Mouse (Mus musculus): ENCODE results near the gene Olfr1357. TPM values are rescaled to one million over a fixed set of nuclear protein-coding genes. Genes with fewer than 3 reads are reported as not detected.
"Not testable (repeated sequence)": the region's sequence is repeated elsewhere in the genome, so short reads cannot be mapped to it uniquely, and the experiment has no call there.

Olfr1357 gene
- total RNA-seq (2014; rRNA removed) (not detected in 2 replicates), polyA plus RNA-seq (2015; fragmentation: Nextera tagmentation; extraction: Ambion mirVana) (not detected in 2 replicates)

DNA sequence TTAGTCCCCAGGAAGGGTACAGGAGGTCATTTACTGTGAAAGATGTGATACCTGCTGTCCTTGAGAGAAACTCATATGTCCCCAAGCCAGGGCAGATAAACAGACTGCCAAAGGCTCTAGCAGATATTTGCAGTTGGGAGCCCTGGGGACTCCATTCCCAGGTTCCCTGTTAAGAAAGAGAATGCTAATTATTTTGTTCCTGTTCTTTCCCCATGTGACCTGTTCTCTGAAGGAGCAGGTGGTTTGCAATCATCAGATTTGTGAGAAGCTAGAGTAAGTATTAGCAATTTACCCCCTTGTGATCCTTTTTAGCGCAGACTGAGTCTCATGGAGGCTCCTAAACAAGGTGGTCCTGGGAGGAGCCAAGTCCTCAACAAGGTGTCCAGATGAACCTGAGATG is at the start of gene Olfr1357:
Gene Olfr1357 (minus strand): TSS at position 101 of the 400 bp plus-strand sequence.
- TF ChIP-seq CTCF (IDR thresholded peaks at IDR 0.05): no peak
- WGBS: 97% methylated on average over 1 of the region's 1 CpGs
- H3K36me3 ChIP-seq (ENCODE audit: insufficient read depth, low read length): no peaks in the 10 kb centered on the region
- H3K27ac ChIP-seq (ENCODE audit: low read depth, low read length): no peak within 1 kb of the TSS
- ATAC-seq (ENCODE audit: low FRiP score) (no peak), DNase-seq (ENCODE audit: low spot score) (no peak)
- H3K9ac ChIP-seq (replicated peaks; ENCODE audit: low read length, poor library complexity, severe bottlenecking): no peak within 1 kb of the TSS
- H3K4me2 ChIP-seq (ENCODE audit: low read depth, low read length, poor library complexity, severe bottlenecking): no peak within 1 kb of the TSS
- no peak within 1 kb of the TSS for H3K4me3 ChIP-seq (ENCODE audit: low read depth, low read length)
- no peaks in the 10 kb centered on the region for H3K9me3 ChIP-seq (ENCODE audit: low read length)
- H3K27me3 ChIP-seq (ENCODE audit: insufficient read depth, low read length): no peaks in the 10 kb centered on the region
- no peaks in the 10 kb centered on the region for H3K4me1 ChIP-seq (ENCODE audit: insufficient read depth, low read length)

DNA sequence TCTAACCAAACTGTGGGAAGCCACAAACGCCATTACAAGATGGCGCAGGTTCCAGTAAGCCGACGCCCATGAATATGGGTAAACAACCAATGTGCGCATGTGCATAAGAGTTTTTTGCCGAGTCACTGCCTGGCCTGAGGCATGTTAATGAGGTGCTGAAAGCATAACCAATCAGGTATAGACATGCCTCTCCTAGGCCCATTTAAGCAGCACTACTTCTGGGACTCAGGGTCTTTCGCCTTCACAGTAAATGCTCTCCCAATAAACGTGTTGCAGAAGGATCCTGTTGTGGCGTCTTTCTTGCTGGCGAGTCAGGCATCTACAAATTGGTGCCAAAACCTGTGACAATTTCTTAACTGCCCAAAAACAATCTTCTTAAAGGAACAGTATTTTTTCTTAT is 48.8 kb upstream of the Olfr1357 start:
- not testable (repeated sequence) for DNase-seq (ENCODE audit: low spot score); H3K4me3 ChIP-seq (ENCODE audit: low read depth, low read length); H3K27me3 ChIP-seq (ENCODE audit: insufficient read depth, low read length); H3K9ac ChIP-seq (replicated peaks; ENCODE audit: low read length, poor library complexity, severe bottlenecking); H3K4me1 ChIP-seq (ENCODE audit: insufficient read depth, low read length); ATAC-seq (ENCODE audit: low FRiP score); H3K27ac ChIP-seq (ENCODE audit: low read depth, low read length); H3K9me3 ChIP-seq (ENCODE audit: low read length); H3K36me3 ChIP-seq (ENCODE audit: insufficient read depth, low read length); H3K4me2 ChIP-seq (ENCODE audit: low read depth, low read length, poor library complexity, severe bottlenecking)
- 94% methylated on average over 10 of the region's 10 CpGs for WGBS

DNA sequence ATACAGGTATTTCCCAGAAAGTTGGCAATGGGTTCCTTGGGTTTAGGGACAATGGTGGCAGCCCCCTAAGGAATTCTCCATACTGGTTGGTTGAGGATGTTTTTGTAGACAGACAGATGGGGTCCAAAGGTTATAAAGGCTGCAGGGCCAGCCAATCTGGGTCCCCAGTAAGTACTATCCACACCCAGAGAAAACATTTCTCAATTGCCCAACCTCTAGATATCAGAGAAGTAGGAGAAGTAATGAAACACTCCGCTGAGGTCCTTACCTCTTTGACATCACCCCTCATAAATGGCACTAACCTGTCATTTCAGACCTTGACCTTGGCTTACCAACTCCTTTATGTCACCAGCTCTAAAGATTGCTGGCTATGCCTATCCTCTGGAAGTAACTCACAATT is 46.7 kb upstream of the Olfr1357 start:
- no peak for TF ChIP-seq CTCF (IDR thresholded peaks at IDR 0.05)
- Histone ChIP-seq H3K27me3 (ENCODE audit: insufficient read depth, low read length) (no peaks in the 10 kb centered on the region), H3K9ac (replicated peaks; ENCODE audit: low read length, poor library complexity, severe bottlenecking) (no peak overlapping the region), H3K9me3 (ENCODE audit: low read length) (no peaks in the 10 kb centered on the region), H3K36me3 (ENCODE audit: insufficient read depth, low read length) (no peaks in the 10 kb centered on the region), H3K4me1 (ENCODE audit: insufficient read depth, low read length) (no peaks in the 10 kb centered on the region), H3K27ac (ENCODE audit: low read depth, low read length) (no peak overlapping the region), H3K4me3 (ENCODE audit: low read depth, low read length) (no peak overlapping the region), H3K4me2 (ENCODE audit: low read depth, low read length, poor library complexity, severe bottlenecking) (no peak overlapping the region)
- no peak for ATAC-seq (ENCODE audit: low FRiP score)
- WGBS: 91% methylated on average over 1 of the region's 1 CpGs
- no peak for DNase-seq (ENCODE audit: low spot score)

DNA sequence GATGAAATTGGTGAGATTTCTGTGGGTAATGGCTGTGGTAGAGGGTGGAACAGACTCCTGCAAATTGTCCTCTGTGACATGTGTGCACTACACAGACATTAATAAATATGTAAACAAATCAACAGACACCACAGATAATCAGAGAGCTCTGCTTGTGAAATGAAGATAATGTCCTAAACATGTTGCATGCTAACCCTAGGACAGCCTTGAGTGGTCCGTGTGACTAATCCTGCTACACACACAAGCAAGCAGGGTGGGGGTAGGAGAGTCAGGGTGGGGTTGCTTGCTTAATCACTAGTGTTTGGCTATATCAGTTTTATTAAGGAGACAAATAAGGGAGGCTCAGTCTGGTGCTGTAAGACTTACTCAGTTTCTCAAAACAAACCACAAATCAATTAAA is 43.3 kb upstream of the Olfr1357 start:
- H3K27ac ChIP-seq (ENCODE audit: low read depth, low read length): no peak overlapping the region
- H3K9ac ChIP-seq (replicated peaks; ENCODE audit: low read length, poor library complexity, severe bottlenecking): no peak overlapping the region
- no peak overlapping the region for H3K4me3 ChIP-seq (ENCODE audit: low read depth, low read length)
- TF ChIP-seq CTCF (IDR thresholded peaks at IDR 0.05): no peak
- no peaks in the 10 kb centered on the region for H3K36me3 ChIP-seq (ENCODE audit: insufficient read depth, low read length)
- H3K27me3 ChIP-seq (ENCODE audit: insufficient read depth, low read length): no peaks in the 10 kb centered on the region
- ATAC-seq (ENCODE audit: low FRiP score) (no peak), DNase-seq (ENCODE audit: low spot score) (no peak)
- no peak overlapping the region for H3K4me2 ChIP-seq (ENCODE audit: low read depth, low read length, poor library complexity, severe bottlenecking)
- 88% methylated on average over 1 of the region's 1 CpGs for WGBS
- no peaks in the 10 kb centered on the region for H3K9me3 ChIP-seq (ENCODE audit: low read length)
- H3K4me1 ChIP-seq (ENCODE audit: insufficient read depth, low read length): no peaks in the 10 kb centered on the region

DNA sequence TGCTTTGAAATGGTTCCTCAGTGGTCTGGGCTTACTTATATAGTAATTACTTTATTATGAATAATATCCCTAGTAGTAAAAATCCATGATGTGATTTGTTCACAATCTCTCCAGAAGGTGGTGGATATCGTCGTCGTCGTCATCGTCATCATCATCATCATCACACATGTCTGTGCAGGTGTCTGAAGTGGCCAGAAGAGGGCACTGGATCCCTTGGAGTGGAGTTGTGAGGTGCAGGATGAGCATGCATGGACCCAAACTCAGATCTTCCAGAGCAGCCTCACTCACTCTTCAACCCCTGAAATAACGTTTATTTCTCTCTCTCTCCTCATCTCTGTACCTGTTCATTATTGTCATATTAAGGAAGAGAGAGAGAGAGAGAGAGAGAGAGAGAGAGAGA is 14.4 kb upstream of the Olfr1357 start:
- Histone ChIP-seq H3K4me1 (ENCODE audit: insufficient read depth, low read length) (no peaks in the 10 kb centered on the region), H3K27me3 (ENCODE audit: insufficient read depth, low read length) (no peaks in the 10 kb centered on the region), H3K36me3 (ENCODE audit: insufficient read depth, low read length) (no peaks in the 10 kb centered on the region), H3K4me2 (ENCODE audit: low read depth, low read length, poor library complexity, severe bottlenecking) (0 out of 2 replicates have a peak overlapping the region, but pooled peaks have one; percentile 9), H3K9me3 (ENCODE audit: low read length) (no peaks in the 10 kb centered on the region), H3K27ac (ENCODE audit: low read depth, low read length) (no peak overlapping the region), H3K4me3 (ENCODE audit: low read depth, low read length) (0 out of 2 replicates have a peak overlapping the region, but pooled peaks have one; percentile 1), H3K9ac (replicated peaks; ENCODE audit: low read length, poor library complexity, severe bottlenecking) (no peak overlapping the region)
- peak; percentile 84; the same call in 1 of the 2 replicates for ATAC-seq (ENCODE audit: low FRiP score)
- 16% methylated on average over 6 of the region's 6 CpGs for WGBS
- peak; percentile 90 for TF ChIP-seq CTCF (IDR thresholded peaks at IDR 0.05)
- DNase-seq (ENCODE audit: low spot score): peak; percentile 70

DNA sequence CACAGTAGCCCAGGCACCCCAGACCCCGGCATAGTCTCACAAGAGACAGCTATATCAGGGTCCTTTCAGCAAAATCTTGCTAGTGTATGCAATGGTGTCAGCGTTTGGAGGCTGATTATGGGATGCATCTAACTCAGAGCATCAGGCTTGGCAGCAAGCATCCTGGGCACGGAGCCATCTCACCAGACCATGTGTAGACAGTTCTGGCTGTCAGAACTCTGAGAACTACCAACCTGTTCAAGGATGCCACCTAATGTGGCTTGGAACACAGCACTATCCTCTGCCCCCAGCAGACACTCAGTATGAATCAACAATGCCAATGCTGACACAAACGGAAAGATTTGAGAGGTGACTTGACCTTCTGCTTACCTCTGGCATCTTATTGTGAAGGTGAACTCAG is 12.3 kb upstream of the Olfr1357 start:
- no peak for ATAC-seq (ENCODE audit: low FRiP score)
- WGBS: 77% methylated on average over 4 of the region's 4 CpGs
- DNase-seq (ENCODE audit: low spot score): peak; percentile 59
- H3K4me2 ChIP-seq (ENCODE audit: low read depth, low read length, poor library complexity, severe bottlenecking): no peak overlapping the region
- no peak for TF ChIP-seq CTCF (IDR thresholded peaks at IDR 0.05)
- no peaks in the 10 kb centered on the region for H3K4me1 ChIP-seq (ENCODE audit: insufficient read depth, low read length)
- H3K36me3 ChIP-seq (ENCODE audit: insufficient read depth, low read length): no peaks in the 10 kb centered on the region
- no peak overlapping the region for H3K4me3 ChIP-seq (ENCODE audit: low read depth, low read length)
- no peaks in the 10 kb centered on the region for H3K9me3 ChIP-seq (ENCODE audit: low read length)
- no peak overlapping the region for H3K9ac ChIP-seq (replicated peaks; ENCODE audit: low read length, poor library complexity, severe bottlenecking)
- H3K27me3 ChIP-seq (ENCODE audit: insufficient read depth, low read length): no peaks in the 10 kb centered on the region
- H3K27ac ChIP-seq (ENCODE audit: low read depth, low read length): no peak overlapping the region

DNA sequence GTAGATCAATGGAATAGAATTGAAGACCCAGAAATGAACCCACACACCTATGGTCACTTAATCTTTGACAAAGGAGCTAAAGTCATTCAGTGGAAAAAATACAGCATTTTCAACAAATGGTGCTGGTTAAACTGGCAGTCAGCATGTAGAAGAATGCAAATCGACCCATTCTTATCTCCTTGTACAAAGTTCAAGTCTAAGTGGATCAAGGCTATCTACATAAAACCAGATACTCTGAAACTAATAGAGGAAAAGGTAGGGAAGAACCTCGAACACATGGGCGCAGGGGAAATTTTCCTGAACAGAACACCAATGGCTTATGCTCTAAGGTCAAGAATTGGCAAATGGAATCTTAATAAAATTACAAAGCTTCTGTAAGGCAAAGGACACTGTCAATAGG is 5.3 kb upstream of the Olfr1357 start:
- not testable (repeated sequence) for H3K9ac ChIP-seq (replicated peaks; ENCODE audit: low read length, poor library complexity, severe bottlenecking); H3K9me3 ChIP-seq (ENCODE audit: low read length); H3K27ac ChIP-seq (ENCODE audit: low read depth, low read length); DNase-seq (ENCODE audit: low spot score); H3K4me2 ChIP-seq (ENCODE audit: low read depth, low read length, poor library complexity, severe bottlenecking); H3K4me3 ChIP-seq (ENCODE audit: low read depth, low read length); H3K27me3 ChIP-seq (ENCODE audit: insufficient read depth, low read length); H3K4me1 ChIP-seq (ENCODE audit: insufficient read depth, low read length); ATAC-seq (ENCODE audit: low FRiP score); H3K36me3 ChIP-seq (ENCODE audit: insufficient read depth, low read length)
- 91% methylated on average over 3 of the region's 3 CpGs for WGBS
